Mouse (Mus musculus) retina, postnatal 1 day (tissue): ENCODE data around the gene Prkcz.
"Not testable (repeated sequence)": the region's sequence is repeated elsewhere in the genome, so short reads cannot be mapped to it uniquely, and the experiment has no call there.

Experiments used
- DNase-seq: peaks from one replicate; pipeline ENCODE4 v3.0.0-alpha.2; 2012

Prkcz gene

DNA sequence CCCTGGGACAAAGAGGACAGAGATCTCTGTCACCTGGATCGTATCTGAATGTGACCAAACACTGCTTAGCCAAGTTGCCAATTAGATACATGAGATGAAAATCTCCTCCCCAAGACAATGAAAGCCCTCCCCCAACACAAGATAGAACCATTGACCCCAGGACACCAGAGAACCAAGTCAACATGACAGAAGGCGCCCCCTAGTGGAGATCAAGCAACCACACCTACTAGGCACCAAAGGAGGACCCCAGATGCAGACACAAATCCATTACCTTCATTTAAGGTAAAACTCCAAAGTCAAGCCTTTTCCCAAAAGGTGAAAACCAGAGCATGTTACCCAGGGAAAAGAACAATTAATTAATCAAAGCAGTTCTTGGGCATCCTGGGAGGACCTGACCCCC, 3.6 kb downstream of the Prkcz start:
- peak; percentile 42 for DNase-seq

- DNase-seq, result no peak
These were observed 4.8 kb downstream of the Prkcz start for GRCm38 (mm10) chr4:155356354-155356753.

GRCm38 (mm10) chr4:155354546-155354945, 6.6 kb downstream of the Prkcz start:
- DNase-seq, result no peak

DNA sequence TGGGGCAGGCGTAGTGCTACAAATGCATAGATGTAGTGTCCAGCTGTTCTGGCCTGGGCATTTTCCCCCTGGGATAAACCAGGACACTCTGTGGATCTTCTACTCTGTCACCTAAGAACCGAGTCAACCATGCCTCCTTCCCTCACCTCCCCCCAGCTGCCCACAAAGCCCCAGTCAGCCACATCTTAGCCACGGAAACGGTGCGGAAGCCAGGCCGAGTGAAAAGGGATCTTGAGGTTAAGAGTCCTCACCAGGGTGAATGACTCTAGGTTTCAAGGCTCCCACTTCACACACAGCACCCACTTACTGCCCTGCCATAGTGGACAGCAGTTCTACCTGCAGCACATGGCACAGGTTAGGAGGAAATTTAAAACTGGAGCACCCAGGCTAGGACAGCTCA, 7.1 kb downstream of the Prkcz start:
- no peak for DNase-seq

- DNase-seq, result no peak
These were observed 8.6 kb downstream of the Prkcz start for GRCm38 (mm10) chr4:155352581-155352980.

DNA sequence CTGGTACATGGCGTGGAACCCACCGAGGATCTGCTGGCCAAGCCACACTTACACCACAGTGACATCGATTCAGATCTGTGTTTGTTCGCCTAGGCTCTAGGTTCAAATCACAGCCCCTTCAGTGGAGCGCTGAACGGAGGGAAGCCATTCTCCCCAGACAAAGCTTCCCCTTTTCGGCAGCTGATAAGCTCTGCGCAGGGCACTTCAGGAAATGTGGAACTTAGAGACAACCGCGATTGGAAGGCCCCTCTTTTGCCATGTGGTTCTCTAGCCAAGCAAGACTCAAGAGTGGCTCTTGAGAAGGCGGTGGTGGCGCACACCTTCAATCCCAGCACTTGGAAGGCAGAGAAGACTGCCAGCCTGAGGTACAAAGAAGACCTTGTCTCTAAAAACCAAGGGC, 14.8 kb downstream of the Prkcz start:
- DNase-seq, result no peak

DNA sequence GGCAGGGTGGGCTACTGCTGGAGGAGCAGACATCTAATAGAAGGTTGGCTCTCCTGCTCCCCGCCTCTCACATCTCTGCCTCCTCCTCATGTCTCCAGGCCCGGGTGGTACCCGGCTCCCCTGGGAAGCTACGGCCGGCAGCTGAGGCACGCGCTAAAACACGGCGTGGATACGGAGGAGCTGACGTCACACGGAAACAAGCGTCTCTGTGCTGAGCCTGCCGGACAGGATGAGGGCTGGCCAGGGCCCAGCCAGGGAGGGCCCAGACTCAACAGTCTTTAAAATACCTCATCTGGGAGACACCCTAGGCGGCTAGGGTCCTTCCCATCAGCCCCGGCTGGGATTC, 15.6 kb downstream of the Prkcz start:
- DNase-seq, result peak; percentile 84

DNA sequence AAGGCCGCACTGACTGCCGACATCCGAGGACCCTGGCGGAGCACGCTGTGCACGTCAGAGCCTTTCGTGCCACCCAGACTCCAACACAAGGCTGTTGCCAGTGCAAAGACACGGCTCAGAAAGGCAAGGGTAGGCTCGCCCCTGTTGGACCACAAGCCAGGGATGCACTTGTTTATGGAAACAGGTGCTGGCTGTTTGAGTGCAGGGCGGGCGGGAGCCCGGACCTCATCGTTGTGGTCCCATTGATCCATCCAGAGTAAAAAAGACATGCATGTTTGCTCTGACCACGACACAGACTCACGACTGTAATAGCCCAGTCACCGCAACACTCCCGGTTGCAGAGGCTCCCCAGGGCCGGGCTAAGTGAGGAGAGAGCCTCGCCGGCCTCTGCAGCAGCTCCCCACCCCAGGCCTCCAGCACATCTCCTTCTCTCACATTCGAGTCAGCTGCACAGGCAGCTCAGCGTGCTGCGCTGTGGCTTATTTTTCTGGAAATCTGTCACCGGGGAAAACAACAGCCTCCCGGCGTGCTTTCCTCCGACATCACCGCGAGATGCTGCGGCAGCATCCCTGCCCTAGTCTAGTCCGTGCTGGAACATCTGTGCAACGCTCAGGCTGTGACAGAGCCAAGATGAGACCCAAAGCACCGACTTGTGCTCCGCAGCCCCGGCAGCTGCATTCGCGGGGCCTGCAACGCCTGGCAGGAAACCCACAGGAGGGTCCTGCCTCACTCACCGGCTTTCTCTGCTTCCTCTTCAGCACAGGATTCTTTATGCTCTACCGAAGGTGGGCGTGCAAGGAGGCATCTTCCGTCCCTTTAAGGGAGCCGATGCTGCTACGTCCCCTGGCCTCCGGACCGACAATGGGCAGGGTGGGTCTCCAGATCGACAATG, 16.2 kb downstream of the Prkcz start:
- peak; percentile 48 for DNase-seq

DNA sequence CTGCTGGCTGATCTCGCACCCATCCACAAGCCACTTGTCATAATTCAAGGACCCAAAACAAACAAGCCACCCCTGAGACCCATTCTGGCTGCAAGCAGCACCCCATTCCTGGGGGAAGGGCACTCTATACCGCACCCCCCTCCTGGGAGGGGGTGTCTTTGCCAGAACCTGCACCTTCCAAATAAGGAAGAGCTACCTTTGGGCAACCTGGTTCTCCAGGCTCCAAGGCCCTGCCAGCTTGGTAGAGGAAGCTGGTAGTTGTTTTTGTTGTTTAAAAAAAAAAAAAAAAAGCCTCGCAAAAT, 16.9 kb downstream of the Prkcz start:
- DNase-seq, result no peak

DNA sequence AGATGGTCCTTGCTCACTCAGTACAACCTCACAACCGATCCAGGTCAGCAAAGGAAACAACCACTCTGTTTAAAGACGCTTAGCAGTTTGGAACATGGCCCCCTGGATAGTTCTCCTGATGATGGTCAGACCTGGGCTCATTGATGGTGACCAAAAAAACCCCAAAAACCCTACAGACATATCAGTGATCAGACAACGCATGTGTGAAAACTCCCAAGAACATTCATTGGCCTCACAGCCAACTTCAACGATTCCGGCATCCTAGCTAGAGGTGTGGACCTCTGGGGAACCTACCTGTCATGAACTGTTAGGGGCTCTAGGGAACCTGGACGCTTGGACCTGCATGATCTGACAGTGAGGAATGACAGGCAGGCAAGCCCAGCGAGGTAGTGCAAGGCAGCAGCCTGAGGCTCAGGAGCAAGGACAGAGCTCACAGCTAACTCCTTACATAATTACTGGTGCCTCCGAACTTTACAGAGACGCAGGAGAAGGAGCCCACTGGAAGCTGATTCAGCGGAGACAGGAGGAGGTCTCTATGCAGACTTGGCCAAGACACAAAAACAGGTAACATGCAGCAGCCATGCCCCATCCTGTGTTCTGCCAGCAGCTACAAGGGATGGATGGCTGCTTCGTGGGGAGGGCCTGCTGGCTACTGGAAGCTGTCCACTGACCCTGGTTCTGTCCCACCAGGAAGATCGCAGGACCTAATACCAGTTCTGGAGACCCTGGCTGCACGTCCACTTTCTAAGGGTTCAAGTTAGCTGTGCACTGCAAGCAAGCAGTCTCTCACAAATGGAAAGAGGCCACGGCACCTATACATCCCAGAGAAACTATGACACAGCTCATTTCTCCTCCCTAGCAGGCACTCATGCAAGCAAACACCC, 17.5 kb downstream of the Prkcz start:
- DNase-seq, result peak; percentile 15

GRCm38 (mm10) chr4:155336284-155337050, 24.7 kb downstream of the Prkcz start:
- DNase-seq, result no peak

DNA sequence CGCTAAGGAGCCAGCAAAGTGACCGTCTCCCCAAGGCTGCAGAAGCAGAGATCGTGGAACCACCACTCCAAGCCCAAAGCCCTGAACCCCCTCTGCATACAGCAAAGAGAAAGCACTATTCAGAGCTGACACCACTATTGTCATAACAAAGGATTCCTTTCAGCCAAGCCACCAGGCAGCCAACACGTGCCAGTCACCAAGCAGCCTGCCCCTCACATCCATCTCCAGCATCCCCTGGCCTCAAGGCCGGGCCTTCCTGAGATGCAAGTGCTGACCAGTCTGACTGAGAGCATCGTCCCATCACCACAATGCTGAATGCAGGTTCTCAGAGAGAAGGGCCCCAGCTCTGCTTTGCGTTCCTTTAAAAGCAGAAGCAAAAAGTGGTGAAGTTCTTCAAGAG, 28.9 kb downstream of the Prkcz start:
- no peak for DNase-seq

DNA sequence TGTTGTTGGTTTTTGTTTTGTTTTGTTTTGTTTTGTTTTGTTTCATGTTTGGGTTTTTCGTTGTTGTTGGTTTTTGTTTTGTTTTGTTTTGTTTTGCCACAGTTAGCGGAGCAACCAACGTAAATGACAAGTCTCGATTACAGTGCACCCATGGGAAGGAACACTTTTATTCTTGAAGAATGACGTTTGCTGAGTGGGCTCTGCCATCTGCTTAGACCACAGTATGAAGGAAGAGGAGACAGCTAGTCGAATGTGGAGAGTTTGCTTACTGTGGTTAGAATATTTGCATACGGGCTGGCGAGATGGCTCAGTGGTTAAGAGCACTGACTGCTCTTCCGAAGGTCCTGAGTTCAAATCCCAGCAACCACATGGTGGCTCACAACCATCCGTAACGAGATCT, 32.8 kb downstream of the Prkcz start:
- DNase-seq, result not testable (repeated sequence)

GRCm38 (mm10) chr4:155325773-155326172, 35.4 kb downstream of the Prkcz start:
- peak; percentile 50 for DNase-seq

GRCm38 (mm10) chr4:155324511-155324910, 36.6 kb downstream of the Prkcz start:
- DNase-seq, result no peak

- DNase-seq, result no peak
These were observed 37.9 kb downstream of the Prkcz start for GRCm38 (mm10) chr4:155323081-155323795.

- DNase-seq, result peak; percentile 90
These were observed 40.6 kb downstream of the Prkcz start for GRCm38 (mm10) chr4:155320281-155321244.

DNA sequence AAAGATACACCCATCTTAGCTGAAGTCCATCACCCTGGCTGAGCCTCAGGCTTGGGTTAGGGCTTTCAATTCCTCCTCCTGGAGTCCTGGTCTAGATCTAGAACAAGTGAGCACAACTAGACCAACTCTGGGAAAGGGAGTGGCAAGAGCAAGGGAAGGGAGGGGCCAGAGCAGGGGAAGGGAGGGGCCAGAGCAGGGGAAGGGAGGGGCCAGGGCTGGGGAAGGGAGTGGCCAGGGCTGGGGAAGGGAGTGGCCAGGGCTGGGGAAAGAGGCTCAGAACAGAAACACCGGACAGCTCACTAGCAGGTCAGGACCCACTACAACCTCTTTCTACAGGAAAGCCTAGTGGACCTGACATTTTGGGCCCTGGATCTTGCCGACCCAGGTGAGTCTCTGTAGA, 42.9 kb downstream of the Prkcz start:
- peak; percentile 42 for DNase-seq

GRCm38 (mm10) chr4:155315031-155315430, 46.1 kb downstream of the Prkcz start:
- DNase-seq, result no peak

DNA sequence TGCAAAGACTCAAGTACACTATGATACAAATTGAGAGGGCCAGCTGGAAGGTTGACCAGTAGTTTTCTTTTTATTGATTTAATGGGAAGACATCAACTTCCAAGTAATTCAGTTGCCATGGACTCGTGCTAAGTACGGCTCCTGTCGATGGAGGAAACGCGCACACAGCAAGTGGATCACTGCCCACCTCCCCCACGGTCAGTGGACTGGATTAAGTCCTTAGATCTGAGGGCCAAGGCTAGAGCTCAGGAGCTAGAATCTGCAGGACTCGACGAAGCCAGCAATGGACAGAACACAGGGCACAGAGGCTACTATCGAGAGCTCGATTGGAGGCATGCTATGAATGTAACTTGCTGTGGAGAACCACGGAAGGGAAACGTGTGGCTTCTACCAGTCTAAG, 52.5 kb downstream of the Prkcz start:
- DNase-seq, result no peak

GRCm38 (mm10) chr4:155308068-155308467, 53.1 kb downstream of the Prkcz start:
- peak; percentile 92 for DNase-seq
